Mouse (Mus musculus) gastrocnemius, postnatal 25 days (tissue): Measurements from ENCODE around the gene Rbfox3. TPM values are rescaled to one million over a fixed set of nuclear protein-coding genes. Genes with fewer than 3 reads are reported as not detected.

Experiments used
- DNase-seq: peaks from one replicate; pipeline ENCODE4 v3.0.0; 2022
- total RNA-seq, 2 experiments: library from RNA; stranded (reverse); gene quantifications; 1 replicate in 1 of 2; 2 replicates in 1 of 2; pipeline ENCODE4 v1.2.3; 2021

Rbfox3 gene
- total RNA-seq, 2 experiments from 2014 or later, result 0.16 to 0.28 TPM

DNA sequence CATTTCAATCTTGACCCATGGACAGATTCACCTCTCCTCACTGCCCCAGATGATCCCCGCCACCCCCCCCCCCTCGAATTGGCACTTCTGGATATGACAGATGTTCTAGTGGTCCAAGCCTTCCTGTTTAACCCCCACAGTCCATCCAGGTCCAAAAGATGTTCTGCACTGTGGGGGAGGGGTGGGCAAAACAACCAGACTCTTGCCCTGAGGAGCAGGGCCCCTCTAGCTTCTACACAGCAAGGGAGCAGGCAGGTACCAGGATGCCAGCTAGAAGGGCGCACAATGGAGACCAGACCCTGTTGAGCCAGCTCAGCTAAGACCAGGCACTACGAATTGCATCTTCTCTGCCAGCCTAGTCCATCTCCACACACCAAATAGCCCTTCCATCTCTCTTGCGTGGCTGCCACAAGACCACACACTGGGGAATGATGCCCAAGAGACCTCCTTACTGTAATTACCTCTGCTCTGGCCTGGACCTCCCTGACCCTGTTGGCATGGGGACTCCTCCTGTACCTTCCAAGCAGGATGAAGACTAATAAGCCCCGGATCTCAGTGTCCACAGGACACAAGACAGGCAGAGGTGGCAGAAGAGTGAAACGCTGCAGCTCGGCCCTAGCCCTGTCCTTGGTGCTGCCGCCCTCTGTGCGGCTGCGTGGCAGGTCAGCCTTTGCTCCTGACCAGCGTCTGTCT lies 5.1 kb downstream of the Rbfox3 start:
- DNase-seq, result no peak

- no peak for DNase-seq
Measured at GRCm38 (mm10) chr11:118905656-118906055, 5.7 kb downstream of the Rbfox3 start.

DNA sequence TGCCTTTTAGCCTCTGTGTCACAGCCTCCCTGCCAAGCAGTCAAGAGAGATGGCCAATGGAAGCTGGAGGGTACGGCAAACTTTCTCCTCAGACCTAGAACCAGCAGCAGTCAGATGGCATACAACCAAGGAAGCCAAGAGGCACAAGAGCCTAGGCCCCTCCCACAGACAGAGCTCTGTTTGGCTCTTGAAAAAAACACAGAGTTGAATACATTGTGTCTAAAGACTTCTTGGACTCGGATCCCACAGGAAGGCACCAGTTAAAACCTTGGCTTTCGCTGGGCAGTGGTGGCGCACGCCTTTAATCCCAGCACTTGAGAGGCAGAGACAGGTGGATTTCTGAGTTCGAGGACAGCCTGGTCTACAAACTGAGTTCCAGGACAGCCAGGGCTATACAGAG lies 7.1 kb downstream of the Rbfox3 start:
- DNase-seq, result no peak

- no peak for DNase-seq
Measured at GRCm38 (mm10) chr11:118899771-118900545, 11.4 kb downstream of the Rbfox3 start.

- DNase-seq, result no peak
Measured at GRCm38 (mm10) chr11:118898643-118899042, 12.8 kb downstream of the Rbfox3 start.

DNA sequence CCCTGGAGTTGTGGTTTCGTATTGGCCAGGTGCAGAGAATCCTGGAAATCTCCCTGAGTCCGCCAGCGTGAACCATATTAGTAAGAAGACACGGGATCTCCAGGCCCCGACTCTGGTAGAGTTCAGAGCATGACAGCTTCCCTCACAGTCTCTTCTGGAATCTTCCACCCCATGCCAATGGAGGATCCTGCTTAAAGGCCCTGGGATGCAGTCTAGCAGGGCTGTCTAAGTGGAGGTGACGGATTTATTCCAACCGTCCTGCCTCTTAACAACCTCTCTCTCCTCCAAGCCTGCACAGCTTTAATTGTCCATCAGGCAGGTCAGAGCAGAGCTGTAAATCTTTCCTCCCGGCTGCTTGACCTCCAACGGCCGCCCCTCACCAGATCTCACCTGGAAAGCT lies 13.2 kb downstream of the Rbfox3 start:
- DNase-seq, result no peak

DNA sequence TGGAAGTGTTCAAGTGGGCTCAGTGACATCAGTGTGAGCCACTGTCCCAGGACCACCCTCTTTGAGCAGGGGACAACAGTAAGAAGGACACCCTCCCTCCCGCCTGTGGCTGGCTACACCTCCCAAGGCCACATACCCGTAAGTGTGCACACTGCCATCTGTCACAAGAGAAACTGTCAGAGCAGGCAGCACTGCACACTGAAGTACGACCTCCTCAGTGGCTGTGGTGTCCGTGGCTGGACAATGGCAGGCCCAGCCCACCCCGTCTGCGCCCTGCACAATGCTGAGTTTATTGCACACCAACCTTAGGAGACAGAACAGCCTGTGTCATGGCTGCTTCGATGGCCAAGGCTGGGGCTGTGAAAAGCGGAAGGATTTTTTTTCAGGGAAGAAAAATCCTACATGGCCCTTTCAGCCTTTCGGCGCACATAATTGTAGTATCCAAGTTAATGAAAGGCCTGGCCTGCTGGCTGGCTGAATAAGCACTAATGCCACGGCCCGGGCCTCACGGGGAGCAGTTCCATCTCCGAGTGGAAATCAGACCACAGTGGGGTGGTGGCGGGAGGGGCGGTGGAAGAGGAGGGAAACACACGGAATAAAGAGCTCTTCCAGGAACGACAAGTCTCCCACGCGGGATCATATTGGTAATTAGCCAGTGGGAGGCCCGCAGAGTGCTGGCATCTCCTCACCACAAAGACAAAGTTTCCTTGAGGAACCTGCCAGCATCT lies 14.1 kb downstream of the Rbfox3 start:
- no peak for DNase-seq

- DNase-seq, result no peak
Measured at GRCm38 (mm10) chr11:118896032-118896675, 15.2 kb downstream of the Rbfox3 start.

DNA sequence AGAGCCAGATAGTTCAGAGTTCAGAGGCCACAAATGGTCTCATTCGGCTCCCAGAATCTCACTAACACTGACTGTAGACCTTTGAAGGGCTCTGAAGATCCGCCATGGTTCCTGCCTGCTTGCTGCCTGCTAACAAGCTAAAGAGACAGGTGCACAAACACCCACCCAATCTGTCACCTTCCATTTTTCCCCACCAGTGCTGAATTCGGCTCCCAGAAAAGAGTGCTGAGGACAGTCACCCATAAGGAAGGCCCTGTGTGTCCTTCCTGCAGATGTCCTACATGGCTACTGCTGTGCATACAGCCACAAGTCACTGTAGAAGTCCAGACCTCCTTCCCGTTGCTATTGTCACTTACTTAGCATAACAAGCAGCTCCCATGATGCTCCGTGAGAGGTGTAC lies 16.6 kb downstream of the Rbfox3 start:
- no peak for DNase-seq

DNA sequence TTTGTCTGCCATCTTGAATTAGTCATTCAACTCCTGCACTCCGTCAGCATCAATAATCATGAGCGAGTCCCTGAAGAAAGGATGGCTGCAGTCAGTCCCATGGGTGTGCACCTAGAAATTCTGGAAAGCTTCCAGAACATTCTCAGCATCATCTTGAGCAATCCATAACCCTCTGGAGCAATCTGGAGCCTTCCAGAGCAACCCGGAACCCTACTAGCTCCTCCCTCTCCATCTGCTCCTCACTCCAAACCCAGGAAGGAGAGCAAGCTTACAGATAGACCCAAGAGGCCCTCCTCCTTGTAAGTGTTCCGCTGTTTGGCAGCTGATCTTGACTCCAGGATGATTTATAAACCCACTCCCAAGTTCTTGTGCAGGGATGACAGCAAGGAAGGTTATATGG lies 17.2 kb downstream of the Rbfox3 start:
- no peak for DNase-seq

DNA sequence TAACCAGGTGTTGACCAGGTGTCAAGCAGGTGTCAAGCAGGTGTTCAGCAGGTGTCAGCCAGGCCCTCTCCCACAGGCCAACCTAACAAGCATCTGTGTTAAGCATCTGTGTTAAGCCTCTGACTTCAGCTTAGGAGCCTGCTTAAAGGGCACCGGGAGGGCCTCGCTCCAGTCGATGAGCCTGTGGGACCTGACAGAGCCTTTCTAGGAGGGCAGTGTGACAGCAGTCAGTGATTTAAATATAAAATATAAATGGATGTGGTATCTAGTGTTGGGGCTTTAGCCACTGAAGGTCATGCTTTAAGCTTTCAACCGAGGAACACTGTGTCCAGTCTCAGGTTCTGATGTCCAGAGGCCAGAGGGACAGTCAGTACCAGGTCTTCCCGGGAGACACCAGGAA lies 18.5 kb downstream of the Rbfox3 start:
- no peak for DNase-seq

- DNase-seq, result no peak
Measured at GRCm38 (mm10) chr11:118891516-118891915, 19.9 kb downstream of the Rbfox3 start.

DNA sequence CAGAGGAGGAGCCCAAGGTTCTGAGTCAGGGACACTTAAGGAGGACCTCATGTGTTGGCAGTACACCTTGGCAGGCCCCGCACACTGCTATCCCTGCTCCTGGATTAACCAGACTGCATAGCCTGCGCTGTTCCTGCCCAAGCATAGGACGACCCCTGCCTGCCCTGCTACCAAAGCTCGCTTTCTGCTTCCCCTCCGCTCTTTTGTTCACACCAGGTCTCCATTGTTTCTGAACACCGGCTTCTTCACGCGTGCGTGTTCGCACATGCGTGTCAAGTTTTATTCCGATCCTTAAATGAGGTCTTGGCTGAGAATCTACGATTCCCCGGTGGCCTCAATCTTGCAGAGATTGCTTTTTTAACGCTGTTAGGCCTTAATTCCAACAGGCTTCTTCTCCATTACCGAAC lies 20.4 kb downstream of the Rbfox3 start:
- no peak for DNase-seq

DNA sequence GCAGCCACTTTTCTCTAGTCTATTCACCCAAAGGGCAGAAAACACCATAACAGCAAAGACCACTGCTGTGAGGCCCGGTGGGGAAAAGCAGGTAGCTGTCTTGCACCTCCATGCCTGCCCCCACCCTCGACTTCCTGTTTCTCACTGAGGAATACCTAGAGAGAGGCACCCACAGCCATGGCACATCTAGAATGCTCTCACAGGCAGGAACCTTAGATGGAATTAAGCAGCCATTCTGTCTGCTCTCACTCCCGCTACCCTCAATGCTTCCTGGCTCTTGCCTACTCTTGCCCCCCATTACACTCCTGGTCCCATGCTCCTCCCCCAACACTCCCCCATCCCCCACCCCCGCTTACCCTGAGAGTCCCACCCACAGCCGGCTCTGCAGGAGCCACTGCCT lies 20.9 kb downstream of the Rbfox3 start:
- no peak for DNase-seq

- DNase-seq, result no peak
Measured at GRCm38 (mm10) chr11:118889500-118889899, 21.9 kb downstream of the Rbfox3 start.

DNA sequence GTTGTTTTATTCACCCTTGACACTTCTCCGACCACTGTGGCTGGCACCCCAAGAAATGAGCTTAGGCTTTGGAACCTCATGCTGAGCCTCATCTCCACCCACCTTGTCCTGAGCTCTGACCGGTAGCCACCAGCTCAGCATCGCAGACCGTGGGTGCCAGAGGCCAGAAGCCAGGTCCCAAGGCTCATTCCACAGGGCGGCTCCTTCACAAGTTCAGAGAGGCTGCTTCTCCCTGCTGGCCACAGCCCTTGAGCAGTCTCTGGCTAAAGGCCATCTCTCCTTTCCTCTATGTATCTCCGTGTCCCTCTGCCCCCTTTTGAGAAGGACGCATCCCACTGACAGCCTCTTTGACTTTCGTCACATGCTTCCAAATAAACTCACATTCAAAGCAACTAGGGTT lies 23.0 kb downstream of the Rbfox3 start:
- DNase-seq, result no peak

DNA sequence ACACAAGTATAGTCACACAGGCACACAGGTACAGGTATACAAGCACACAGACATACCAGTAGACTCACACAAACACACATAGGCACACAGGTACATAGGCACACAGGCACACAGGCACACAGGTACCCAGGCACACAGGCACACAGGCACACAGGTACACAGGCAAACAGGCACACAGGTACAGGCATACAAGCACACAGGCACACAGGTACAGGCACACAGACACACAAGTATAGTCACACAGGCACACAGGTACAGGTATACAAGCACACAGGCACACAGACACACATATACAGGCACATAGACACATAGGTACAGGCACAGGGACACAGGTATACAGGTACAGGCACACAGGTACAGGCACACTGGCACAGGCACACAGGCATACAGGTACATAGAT lies 24.2 kb downstream of the Rbfox3 start:
- no peak for DNase-seq

DNA sequence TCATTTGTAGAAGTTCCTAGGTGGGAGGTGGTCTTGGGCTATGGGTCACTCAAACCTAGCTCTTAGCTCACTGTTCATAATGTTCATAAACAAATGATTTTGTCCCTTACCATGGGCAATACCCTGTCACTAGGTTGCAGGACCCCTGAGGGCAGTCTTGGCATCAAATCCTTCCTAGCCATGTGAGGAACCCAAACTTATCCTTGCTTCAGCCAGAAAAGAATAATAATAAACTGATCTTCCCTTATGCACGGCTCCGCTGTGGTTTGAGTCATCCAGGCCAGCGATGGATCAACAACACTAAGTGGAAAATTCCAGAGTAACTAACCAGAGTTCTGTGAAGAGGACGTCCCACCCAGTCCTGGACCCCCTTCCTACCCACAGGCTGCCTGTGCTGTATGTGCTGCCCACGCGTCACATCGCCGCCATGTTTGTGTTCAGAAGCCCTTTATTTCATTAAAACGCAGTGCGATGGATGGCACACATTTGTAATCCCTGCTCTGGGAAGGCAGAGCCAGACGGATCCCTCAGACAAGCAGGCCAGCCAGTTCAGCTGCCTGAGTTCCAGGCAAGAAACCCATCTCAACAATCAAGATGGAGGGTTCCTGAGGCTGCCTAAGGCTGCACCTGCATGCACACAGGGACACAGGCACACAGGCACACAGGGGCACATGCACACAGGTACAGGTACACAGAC lies 25.0 kb downstream of the Rbfox3 start:
- DNase-seq, result no peak

DNA sequence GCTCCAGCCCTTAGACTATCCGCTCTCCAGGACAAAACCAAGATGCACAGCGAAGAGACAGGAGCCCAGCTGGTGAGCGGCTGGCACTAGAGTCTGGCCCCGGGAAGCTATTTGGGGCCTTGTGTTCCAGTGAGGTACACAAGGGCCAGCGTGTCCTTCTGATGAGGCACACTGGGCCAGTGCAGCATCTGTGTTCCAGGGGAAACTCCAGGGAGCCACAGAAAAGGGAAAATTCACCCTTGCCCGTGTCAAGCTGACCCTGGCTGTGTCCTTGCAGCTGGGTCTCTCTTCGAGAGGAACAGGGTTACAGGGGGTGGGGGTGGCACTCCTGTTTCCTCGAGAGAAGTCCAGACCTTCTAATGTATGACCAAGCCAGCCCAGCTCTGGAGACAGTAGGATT lies 25.8 kb downstream of the Rbfox3 start:
- no peak for DNase-seq

DNA sequence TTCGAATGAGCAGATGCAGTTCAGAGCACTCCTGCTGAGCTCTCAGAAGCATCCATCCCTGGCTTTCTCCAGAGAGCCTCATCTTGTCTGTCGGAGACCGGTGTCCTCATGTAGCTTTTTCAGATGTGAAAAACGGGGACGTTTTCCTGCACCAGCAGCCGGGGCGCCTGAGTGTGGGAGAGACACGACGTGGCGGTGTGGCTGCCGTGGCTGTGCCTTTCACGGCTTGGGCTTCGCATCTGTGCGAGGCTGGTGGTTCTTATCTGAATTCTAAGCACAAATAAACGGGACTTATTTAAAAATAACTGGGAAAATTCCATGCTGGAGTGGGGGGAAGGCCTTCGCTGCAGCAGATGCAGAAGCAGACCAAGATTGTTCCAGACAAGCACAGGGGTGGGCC lies 26.3 kb downstream of the Rbfox3 start:
- DNase-seq, result no peak

DNA sequence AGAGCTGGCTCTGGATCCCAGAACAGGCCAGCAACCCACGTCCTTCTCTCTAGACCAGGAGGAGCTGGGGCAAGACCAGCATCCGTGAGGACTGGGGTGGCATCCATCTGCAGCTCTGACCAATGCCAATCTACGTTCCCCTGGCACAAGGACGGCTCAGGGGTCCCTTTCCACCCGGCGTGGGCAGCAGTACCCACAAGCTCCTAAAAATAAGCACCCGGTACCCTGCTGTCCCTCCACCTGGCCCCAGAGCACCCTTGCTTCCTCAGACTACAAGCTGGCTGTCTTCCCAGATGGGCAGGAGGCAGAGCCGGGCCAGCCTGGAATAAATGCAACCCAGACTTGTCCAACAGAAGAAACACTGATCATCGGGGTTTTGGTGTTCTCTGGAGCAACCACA lies 28.3 kb downstream of the Rbfox3 start:
- no peak for DNase-seq
